Mouse (Mus musculus): Measurements from ENCODE around the gene 1700001C19Rik. TPM values are rescaled to one million over a fixed set of nuclear protein-coding genes. Genes with fewer than 3 reads are reported as not detected.

1700001C19Rik gene
- polyA plus RNA-seq, 3 experiments from 2014 or later, result not detected

DNA sequence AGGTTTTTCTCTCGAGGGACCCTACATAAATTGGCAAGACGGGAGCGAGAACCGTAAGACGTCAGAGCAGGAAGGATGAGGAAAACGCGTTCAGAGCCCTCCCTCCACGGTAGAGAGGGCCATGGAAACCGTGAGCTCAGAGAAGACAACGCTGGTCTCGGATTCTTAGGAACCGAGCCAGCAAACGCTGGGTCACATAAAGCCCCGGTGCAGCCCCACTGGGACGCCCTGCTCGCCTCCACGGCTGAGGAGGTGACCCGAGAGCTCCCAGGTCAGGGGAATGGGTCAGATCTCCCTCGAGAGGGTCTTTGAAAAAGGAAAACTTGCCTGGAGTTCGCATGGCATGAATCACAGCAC, 68.1 kb downstream of the 1700001C19Rik start:
- ATAC-seq, result peak; percentile 10

DNA sequence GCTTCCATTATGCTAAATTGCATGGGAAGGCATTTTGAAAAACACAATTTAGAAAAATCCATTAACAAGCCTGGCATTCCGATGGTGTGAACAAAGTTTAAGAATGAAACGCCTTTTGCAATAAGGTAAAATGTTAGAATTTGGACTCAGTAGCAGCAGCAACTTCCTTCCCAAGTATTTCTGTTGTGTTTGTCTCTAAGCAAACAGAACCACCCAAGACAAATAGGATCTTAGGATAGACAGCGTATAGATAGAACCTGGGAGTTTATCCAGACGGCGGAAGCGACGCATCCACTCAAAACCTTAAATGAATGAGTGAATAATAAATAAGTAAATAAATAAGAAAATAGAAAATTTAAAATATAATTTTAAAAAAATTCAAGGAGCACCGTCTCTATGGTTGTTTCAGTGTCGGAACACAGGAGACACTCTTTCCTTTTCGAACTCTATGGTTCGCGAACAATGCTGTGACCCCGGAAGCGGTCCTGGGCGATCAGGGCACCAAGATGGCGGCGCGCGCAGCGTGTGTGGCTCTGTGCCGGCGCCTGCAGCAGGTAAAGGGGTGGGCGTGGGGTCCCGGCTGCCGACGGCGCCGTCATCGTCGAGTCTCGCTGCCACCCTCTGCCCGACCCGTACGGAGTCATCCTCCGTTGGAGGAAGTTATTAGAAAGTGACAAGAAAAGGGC, 68.6 kb downstream of the 1700001C19Rik start, which contains the start of gene Mrps10:
Mrps10 (plus strand) TSS at position 487 of the 686 bp plus-strand sequence.
- ATAC-seq, result peak; percentile 94

Other genes with a start within 250 kb of the 1700001C19Rik start
- 10 to 100 TPM; 31.5 to 34.9 (median 33.0) TPM for gene Mrps10, start 68.5 kb downstream of the 1700001C19Rik start, polyA plus RNA-seq (2017; shearing (Covaris generic))
- gene Guca1b, start 52.0 kb downstream of the 1700001C19Rik start, polyA plus RNA-seq (2017; shearing (Covaris generic)), result 1 to 10 TPM in 2 of 3 experiments, under 1 TPM in 1; 0.29 to 1.8 (median 1.1) TPM
- gene Guca1a, start 36.8 kb downstream of the 1700001C19Rik start, polyA plus RNA-seq (2017; shearing (Covaris generic)), result not detected
- gene AI661453, start 761 bp downstream of the 1700001C19Rik start, polyA plus RNA-seq (2017; shearing (Covaris generic)), result not detected
- 10 to 100 TPM; 56.9 to 80.8 (median 70.0) TPM for gene Taf8, start 64.9 kb upstream of the 1700001C19Rik start, polyA plus RNA-seq (2017; shearing (Covaris generic))
- 100 to 1,000 TPM; 124 to 141 (median 130) TPM for gene Ccnd3, start 67.7 kb upstream of the 1700001C19Rik start, polyA plus RNA-seq (2017; shearing (Covaris generic))
- 10 to 100 TPM in 2 of 3 experiments, 1 to 10 TPM in 1; 9.1 to 12.3 (median 11.6) TPM for gene Bysl, start 174.1 kb upstream of the 1700001C19Rik start, polyA plus RNA-seq (2017; shearing (Covaris generic))
- 10 to 100 TPM; 27.6 to 32.3 (median 28.1) TPM for gene Med20, start 174.2 kb upstream of the 1700001C19Rik start, polyA plus RNA-seq (2017; shearing (Covaris generic))
- gene Gm20517, start 174.2 kb upstream of the 1700001C19Rik start, polyA plus RNA-seq (2017; shearing (Covaris generic)), result under 1 TPM in 2 of 3 experiments, not detected in 1; 0.68 to 0.79 TPM
- under 1 TPM; 0.58 to 0.97 (median 0.70) TPM for gene Usp49, start 193.3 kb upstream of the 1700001C19Rik start, polyA plus RNA-seq (2017; shearing (Covaris generic))

Data from inflammation-experienced regulatory T-cells, adult 6 months (primary cell).